Mouse (Mus musculus): ENCODE data around the gene Tom1. TPM values are rescaled to one million over a fixed set of nuclear protein-coding genes. Genes with fewer than 3 reads are reported as not detected.
A peak's percentile ranks its signal among the peaks of the same experiment; 100 is the strongest.

Tom1 gene
- total RNA-seq, 4 experiments from 2014 or later: 57.4 to 72.0 (median 64.0) TPM

DNA sequence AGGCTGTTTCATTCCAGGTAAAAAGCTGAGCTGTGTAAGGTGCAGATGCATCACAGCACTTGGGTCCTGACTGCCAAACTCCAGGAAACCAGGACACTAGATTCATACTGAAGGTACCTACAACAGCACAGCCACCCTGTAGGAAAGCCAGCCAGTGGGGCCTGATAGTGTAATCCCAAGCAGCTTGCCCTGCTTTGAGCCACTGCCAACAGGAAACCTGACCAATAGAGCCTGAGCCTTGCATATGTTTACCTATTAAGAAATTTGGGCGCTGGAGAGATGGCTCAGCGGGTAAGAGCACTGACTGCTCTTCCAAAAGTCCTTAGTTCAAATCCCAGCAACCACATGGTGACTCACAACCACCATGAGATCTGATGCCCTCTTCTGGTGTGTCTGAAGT, 8.7 kb downstream of the Tom1 start:
- DNase-seq (ENCODE audit: low spot score): no peak

DNA sequence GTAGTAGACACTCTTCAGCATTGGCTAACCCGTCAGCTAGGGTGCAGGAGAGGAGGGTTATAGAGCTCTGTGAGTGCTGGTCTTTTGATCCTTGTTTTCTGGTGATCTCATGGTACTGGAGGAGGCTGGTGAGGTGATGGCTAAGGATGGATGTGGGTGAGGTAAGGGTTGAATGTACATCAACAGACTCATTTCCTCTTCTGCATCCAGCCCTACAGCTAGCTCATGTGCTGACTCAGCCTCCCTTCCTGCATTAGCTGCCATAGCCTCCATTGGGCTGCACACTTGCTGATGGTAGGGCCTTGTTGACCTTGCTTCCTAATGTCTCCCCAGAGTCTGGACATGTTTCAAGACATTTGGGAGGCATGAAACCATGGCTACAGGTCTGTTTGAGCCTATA, 9.5 kb downstream of the Tom1 start:
- no peak for DNase-seq (ENCODE audit: low spot score)

DNA sequence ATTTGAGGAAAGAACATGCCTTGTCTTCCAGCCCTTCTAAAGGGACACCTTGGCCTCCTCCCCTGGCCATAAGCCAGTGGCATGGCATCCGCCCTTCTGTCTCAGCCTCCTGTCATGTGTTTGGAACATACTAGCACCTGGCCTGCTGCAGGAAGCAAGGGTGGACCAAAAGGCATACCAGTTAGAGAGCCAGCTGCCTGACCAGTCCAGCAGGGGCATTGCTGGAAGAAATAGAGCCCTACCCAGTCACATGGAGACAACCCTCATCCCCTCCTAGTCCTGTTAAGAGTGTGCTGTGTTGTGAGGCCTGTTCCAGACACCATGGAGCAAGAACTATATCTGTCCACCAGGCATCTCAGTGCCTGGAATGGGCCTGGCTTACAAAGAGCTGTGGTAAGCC, 12.8 kb downstream of the Tom1 start:
- no peak for DNase-seq (ENCODE audit: low spot score)

DNA sequence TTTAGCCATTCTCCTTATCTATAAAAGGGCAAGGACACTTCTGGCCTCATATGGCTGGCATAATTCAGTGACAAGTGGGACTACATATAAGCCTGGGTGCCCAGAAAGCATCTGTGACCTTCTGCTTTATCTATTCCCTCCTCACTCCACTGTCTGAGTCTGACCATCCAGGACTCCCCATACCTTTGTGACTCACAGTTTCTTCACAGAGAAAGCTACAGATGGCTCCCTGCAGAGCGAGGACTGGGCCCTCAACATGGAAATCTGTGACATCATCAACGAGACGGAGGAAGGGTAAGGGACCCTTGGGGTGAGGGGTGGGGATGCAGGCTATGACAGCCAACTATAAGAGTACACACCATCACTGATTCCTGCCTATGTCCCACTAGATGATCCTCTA, 14.3 kb downstream of the Tom1 start:
- no peak for DNase-seq (ENCODE audit: low spot score)

DNA sequence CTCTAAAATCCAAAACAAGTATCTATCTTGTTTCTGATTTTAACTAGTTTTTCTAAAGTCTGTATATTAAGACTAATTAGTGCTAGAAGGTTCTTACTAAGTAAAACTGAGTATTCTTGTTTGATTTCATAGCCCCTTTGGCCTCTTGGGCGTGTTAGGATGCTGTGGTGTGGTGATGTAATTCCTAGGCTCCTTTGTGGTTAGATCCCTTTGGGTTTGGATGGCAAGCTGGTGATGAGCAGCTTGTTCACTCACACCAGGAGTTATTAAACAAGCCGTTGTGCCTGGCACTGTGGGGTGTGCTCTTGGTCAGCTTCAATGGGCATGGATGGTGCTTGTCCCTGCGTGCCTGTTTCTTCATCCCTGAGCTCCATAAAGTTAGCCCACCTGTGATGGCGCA, 19.8 kb downstream of the Tom1 start:
- no peak for DNase-seq (ENCODE audit: low spot score)

DNA sequence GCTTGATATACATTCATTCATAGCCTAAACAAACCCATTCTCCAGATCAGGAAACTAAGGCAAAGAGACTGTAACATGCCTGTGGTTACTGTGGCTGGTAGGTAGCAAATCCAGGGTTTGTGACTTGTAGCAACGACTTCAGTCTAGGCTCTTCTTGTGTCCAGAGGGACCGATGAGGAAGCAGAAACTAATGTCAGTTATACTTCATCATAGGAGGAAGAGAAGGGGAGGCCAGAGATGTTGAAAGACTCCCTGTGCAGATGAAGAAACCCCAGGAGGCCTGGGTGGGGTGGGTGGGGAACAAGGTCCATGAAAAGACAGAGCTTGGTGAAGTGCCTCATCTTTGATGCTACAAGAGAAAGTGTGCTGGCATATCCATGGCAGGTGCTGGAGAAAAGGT, 22.2 kb downstream of the Tom1 start:
- no peak for DNase-seq (ENCODE audit: low spot score)

DNA sequence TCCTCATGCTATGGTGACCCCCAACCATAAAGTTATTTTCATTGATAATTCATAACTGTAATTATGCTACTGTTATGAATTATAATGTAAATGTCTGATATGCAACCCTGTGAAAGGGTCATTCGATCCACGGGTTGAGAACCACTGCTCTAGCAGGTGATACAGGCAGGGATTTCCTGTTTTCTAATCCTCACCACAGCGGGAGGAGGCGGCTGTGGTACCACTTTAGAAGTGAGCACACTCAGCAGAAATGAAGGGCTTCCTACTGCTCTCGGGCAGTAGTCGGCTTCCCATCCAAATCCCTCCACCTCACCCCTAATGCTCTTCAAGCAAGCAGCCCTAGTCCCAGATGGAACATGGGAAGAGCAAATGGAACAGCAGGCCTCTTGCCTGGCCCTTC, 26.5 kb downstream of the Tom1 start:
- DNase-seq (ENCODE audit: low spot score): no peak

DNA sequence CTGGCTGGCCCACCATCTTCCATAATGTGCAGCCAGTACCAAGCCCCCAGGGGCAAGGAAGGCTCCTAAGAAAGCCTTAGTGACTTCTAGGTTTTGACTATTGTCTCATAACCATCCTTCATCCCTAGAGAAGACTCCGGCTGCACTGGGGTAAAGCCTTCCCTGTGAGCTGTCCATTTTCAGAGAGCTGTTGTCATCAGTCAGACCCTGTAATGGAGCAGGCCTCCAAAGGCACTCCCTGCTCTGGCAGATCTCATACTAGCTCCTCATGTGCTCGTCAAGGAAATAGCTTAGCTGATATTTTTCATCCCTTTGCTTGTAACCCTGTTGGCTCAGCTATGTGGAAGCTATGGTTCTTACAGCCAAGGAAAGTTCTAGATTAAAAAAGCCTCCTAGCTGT, 27.3 kb downstream of the Tom1 start:
- no peak for DNase-seq (ENCODE audit: low spot score)

- peak; percentile 58 for DNase-seq (ENCODE audit: low spot score)
Measured at GRCm38 (mm10) chr8:75063290-75063689, 29.8 kb downstream of the Tom1 start.

DNA sequence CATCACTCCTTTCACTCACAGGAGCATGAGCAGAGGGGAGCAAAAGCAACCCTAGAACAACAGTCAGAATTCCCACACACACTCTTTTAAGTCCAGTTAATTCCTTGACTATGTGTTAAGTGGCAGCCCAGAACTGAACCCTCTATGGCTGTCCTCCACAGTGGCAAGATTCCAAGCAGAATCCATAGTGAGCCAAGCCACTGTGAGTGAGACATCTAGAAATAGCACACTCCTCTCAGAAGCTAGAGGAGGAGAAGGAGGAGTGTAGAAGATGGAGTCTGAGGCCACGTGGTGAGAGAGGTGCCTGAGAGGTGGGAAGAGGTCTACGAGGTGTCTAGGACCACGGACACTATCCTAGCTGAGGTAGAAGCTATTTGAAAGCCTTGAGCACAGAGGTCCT, 31.3 kb downstream of the Tom1 start:
- DNase-seq (ENCODE audit: low spot score): no peak

DNA sequence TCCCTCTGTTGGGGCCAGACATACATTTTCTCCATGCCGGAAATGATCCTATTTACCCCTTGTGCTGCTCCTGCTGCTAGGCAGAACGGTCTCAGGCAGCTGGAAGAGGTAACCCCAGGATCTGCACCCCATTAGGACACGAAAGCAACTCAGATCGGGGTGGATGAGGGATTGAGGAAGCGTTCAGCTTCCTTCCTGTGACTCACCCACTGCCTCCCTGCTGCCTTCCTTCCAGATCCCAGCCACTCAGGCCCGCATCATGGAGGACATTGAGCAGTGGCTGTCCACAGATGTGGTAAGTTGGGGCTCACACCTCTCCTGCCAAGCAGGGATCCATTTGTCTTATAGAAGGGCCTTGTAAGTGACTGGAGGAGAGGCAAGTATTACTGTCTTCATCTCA, 33.8 kb downstream of the Tom1 start:
- no peak for DNase-seq (ENCODE audit: low spot score)

DNA sequence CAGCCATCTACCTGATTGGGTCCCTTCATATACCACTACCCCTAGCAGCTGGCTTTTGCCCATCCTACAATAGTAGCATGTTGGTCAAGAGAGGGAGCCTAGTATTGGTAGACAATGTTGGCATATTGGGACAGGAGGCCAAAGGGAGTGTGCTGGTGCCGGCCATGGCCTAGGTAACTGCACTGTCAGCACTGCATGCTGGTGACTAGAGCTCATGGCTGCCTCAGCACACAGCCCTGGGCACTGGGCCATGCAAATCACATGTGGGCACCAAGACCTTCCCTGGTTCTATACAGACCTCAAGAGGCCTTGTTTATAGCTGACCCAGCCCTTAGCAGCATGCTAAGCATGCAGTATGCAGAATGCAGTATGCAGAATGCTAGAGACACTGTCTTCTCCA, 36.8 kb downstream of the Tom1 start:
- no peak for DNase-seq (ENCODE audit: low spot score)

- peak; percentile 87 for DNase-seq (ENCODE audit: low spot score)
Measured at GRCm38 (mm10) chr8:75071627-75072346, 38.3 kb downstream of the Tom1 start.

DNA sequence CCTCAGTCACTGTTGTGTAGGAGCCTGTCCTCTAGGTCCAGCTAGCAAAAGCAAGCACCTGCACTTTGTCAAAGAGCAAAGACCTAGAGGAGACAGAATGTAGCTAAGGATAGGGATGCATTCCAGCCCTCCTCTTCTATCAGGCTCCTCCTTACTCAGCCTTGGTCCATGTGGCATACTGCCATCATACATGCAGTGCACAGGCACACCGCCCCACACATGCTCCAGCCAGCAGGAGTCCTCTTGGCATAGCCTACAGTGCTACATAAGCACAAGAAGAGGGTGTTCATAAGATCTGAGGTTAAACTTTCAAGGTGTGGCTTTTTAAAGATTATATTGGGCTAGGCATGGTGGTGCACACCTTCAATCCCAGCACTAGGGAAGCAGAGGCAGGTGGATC, 41.4 kb downstream of the Tom1 start:
- no peak for DNase-seq (ENCODE audit: low spot score)

- DNase-seq (ENCODE audit: low spot score): no peak
Measured at GRCm38 (mm10) chr8:75078215-75078614, 44.7 kb downstream of the Tom1 start.

DNA sequence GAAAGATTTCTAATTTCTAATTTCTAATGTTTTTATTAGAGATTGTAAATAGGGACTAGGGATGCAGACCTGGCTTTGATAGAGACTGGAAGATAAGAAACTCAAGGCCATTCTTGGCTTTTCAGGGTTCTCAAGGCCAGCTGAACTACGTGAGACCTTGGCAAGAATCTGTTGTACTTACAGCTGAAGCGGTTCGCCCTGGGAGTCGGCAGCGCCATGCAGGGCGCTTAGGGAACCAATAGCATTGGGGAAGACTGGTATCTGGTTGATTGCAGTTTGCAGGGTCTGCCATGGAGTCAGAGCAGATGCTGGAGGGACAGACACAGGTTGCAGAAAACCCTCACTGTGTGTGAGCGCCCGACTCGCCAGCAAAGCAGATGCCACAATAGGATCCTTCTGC, 45.3 kb downstream of the Tom1 start:
- DNase-seq (ENCODE audit: low spot score): no peak

DNA sequence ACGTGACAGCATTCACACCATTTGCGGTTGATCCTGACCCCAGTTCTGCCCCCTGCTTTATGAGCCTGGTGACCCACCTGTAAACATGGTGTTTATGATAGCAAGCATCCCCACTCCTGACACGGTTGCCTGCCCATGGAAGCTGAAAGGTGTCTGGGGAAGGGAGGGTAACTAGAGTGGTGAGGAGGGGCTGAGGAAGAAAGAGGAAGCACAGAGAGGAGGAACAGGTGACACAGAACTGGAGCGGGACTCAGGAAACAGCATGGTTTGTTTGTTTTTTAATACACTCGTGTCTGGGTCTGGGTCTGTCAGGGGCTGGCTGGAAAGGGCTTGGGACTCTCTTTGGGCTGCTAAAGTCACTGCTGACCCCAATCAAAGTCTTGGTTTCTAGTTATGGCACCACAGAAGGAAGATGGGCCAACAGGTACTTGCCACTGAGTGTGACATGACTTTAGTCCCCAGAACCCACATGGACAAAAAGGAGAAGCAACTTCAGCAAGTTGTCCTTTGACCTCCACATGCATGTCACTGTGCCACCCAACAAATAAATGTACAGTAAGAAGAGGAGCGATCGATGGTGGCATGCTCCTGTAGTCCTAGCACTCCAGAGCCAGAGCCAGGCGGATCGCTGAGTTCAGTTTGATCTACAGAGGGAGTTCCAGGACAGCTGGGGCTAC, 48.0 kb downstream of the Tom1 start:
- no peak for DNase-seq (ENCODE audit: low spot score)

- DNase-seq (ENCODE audit: low spot score): no peak
Measured at GRCm38 (mm10) chr8:75082181-75082805, 48.8 kb downstream of the Tom1 start.

GRCm38 (mm10) chr8:75083846-75084245, 50.3 kb downstream of the Tom1 start:
- peak; percentile 97 for DNase-seq (ENCODE audit: low spot score)

- peak; percentile 48 for DNase-seq (ENCODE audit: low spot score)
Measured at GRCm38 (mm10) chr8:75084382-75085064, 51.0 kb downstream of the Tom1 start.

GRCm38 (mm10) chr8:75086002-75086401, 52.5 kb downstream of the Tom1 start:
- peak; percentile 53 for DNase-seq (ENCODE audit: low spot score)

- no peak for DNase-seq (ENCODE audit: low spot score)
Measured at GRCm38 (mm10) chr8:75087127-75087526, 53.6 kb downstream of the Tom1 start.

Measured in heart, adult 8-10 months (tissue).